Mouse (Mus musculus): ENCODE results near the gene Sap30l.

DNA sequence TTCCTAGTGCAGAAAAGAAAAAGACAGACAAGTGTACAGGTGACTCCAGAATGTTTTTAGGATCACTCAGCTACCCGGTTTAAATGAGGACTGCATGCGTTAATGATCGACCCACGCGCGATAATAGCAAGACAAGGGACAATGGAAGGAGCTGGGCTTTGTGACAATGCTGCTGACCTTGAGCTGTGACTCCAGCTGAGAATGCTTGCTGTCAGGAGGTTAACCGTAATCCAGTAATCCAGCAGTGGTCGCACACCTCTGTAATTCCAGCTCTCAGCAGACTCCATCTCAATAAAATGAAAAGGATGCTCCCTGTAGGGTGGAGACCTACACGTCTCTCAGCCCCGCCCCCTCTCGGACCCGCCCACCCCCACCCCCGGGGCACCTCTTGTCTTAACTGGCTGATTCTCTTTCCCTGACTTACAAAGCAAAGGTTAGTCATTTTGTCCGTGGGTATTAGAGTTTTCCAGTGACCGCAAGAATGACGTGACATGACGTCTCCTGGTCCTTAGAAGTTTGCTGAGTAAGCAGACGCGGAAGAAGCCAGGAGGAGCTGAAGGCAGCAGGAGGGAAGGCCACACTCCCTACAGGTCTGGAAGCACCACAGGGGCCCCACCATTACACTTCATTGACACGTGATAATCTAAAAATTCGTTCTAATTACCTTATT, 10.4 kb upstream of the Sap30l start:
- no peak for TF ChIP-seq CTCF (IDR thresholded peaks at IDR 0.05; ENCODE audit: insufficient read depth, low read length)
- TF ChIP-seq POLR2A (IDR thresholded peaks at IDR 0.05; ENCODE audit: borderline replicate concordance, extremely low read depth, low read depth, low read length), result no peak
